Mouse (Mus musculus) thymus, adult 2 months (tissue): ENCODE results near the gene Fras1.

ENCODE experiments used
- CTCF ChIP-seq: fragments of 200-500 bp; IDR thresholded peaks from 2 replicates; pipeline ENCODE4 v1.5.1; 2012; ENCODE audit warnings: mild to moderate bottlenecking, control low read depth, low read length, moderate library complexity, borderline replicate concordance; ENCODE audit not compliant: control insufficient read depth, poor library complexity, insufficient read depth; ENCODE audit errors: extremely low read depth
- POLR2A ChIP-seq: fragments of 200-500 bp; IDR thresholded peaks from 2 replicates; pipeline ENCODE4 v1.6.1; 2012; ENCODE audit warnings: mild to moderate bottlenecking, low read length, control low read depth, moderate library complexity; ENCODE audit not compliant: control insufficient read depth, poor library complexity, insufficient read depth; ENCODE audit errors: extremely low read depth

GRCm38 (mm10) chr5:96522909-96523409, 149.2 kb downstream of the Fras1 start:
- TF ChIP-seq CTCF (no peak), POLR2A (no peak)
